Mouse (Mus musculus) thymus, postnatal 14 days (tissue): ENCODE measurements around the gene Nr2f6.

Experiments used
- DNase-seq: peaks from one replicate; pipeline ENCODE4 v3.0.0; 2021

Nr2f6 gene

DNA sequence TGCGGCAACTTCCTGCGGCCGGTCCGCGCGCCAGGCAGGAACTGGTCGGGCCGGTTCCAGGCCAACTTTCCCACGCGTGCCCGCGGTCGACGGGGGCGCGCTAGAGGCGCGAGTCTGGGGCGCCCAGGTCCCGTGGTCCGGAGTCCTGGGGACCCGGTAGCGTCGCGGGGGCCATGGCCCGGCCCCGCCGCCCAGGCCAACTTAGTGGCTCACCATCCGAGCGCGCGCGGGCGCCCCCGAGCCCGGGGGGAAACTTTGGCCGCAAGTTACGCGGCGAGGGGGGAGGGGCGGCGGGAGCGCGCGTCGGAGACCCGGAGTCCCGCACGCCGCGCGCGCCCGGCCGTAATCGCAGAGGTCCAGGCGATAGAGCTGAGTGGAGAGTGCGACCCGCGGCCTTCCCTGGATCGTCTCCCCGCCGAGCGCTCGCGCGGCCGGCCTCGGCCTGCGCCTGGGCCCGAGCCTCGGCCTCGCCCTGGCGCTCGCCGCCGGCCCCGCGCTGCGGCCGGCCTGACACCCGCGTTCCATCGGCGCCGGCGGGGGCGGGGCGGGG, at the start of gene Nr2f6:
Gene Nr2f6 (minus strand): TSS at position 540 of the 550 bp plus-strand sequence.
- peak; percentile 51 for DNase-seq

DNA sequence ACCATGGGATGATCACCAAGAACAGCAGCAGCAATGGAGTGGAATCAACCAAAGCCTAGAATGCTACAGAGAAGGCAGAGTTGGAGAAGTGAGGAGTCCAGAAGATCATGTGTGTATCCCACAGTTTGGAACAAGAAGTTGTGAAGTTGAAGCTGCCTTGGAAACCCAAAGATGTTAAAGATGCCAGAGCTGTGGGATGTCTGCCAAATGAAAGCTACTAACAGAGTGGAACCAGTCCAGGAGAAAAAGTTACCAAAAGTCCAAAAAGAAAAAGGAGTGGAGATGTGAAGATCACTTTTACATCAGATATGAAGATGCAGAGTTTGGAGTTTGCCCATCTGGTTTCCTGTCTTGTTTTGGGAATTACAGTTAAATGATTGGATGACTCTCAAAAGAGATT, 40.4 kb upstream of the Nr2f6 start:
- DNase-seq, result no peak

DNA sequence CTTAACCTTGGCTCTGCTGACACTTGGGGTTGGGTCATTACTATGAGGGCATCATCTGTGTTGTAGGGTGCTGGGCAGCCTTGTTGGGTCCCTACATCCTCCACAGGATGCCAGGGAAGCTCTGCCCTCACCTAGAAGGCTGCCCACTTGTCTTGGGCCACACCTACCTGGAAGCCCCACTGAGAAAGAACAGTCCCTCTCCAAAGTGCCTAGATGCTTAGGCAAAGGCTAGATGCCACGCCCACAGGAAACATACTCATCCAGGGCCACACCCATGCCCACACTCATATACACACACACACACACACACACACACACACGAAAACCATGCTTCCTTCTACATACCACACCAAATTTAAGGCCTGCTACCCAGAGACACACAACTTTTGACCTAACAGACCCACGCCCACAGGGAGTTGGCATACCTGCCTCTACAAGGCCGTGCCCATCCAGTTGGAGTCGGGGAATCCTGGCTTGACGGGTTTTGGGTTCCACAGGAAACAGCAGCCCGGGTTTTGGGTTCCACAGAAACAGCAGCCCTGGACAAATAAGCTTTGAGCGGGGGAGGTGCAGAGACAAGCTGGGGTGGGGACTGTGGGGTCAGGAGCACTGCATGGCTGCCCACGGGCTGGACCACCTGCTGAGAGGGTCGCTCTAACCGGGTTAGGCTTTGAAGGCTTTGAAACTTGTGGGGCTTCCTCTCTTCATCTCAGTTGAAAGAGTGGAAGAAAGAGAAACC, 29.9 kb upstream of the Nr2f6 start:
- peak; percentile 43 for DNase-seq

DNA sequence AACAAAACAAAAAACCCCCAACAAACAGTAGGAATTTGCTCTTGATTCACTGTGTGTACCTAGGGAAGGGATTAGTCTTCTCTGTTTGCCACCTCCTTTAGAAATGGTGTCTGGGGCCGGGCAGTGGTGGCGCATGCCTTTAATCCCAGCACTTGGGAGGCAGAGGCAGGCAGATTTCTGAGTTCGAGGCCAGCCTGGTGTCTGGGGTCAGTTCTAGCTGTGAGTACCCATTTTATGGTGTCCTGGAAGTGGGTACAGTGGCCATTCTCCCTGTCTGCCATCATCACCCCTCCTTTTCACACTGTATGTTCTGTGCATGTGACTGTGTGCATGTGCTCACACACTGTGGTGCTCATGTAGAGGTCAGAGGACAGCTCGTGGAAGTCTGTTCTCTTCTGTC, 26.5 kb upstream of the Nr2f6 start:
- DNase-seq, result no peak

DNA sequence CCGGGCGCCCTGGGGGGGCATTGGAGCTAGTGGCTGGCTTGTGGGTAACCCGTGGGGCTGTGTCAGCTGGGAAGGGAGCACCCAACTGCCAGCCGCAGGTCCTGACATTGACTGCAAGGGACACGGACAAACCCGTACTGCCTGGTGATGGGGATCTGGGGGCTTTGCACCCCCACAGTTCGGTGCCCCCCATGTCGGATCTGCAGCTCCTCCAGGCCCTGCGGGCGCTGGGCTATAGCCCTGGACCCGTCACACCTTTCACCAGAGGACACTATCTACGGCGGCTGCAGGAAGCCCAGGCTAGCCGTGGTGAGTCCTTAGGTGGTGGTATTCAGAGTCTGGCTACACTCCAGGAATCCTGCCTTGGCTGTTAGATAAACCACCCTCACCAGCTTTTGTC, 25.7 kb upstream of the Nr2f6 start:
- DNase-seq, result no peak

DNA sequence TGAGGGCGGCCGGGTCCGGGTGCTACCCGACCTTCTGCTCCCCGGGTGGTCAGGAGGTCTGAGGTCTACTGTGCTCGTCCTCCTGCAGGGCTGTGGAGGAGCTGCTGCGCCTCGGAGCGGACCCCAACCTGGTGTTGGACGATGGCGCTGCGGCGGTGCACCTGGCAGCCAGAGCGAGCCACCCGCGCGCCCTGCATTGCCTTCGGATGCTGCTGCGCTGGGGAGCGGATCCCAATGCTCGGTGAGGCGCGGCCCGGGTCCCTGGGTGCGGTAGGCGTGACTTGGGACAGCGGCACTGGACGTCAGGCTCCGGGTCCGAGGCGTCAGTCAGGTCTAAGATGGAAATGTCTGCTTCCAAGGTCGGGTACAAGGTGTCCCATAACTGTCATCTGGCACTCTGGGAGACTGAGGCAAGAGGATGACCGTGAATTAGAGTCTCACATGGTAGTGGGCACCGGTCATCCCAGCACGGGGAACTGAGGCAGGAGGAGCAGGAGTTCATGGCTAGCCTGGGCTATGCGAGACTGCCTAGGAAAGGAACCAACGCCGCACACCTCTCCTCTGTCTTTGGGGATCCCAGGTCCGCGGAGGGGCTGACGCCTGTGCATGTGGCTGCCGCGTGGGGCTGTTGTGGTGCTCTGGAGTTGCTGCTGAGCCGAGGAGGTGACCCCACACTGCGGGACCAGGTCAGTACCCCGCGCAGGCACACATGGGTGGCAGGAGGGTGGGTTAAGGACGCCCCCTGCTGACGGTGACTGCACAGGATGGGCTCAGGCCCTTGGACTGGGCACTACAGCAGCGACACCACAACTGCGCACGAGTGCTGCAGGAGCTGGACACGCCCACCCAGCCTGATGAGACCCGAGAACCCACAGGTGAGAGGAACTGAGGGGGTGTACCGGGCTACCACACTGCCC, 24.6 kb upstream of the Nr2f6 start:
- DNase-seq, result peak; percentile 71

DNA sequence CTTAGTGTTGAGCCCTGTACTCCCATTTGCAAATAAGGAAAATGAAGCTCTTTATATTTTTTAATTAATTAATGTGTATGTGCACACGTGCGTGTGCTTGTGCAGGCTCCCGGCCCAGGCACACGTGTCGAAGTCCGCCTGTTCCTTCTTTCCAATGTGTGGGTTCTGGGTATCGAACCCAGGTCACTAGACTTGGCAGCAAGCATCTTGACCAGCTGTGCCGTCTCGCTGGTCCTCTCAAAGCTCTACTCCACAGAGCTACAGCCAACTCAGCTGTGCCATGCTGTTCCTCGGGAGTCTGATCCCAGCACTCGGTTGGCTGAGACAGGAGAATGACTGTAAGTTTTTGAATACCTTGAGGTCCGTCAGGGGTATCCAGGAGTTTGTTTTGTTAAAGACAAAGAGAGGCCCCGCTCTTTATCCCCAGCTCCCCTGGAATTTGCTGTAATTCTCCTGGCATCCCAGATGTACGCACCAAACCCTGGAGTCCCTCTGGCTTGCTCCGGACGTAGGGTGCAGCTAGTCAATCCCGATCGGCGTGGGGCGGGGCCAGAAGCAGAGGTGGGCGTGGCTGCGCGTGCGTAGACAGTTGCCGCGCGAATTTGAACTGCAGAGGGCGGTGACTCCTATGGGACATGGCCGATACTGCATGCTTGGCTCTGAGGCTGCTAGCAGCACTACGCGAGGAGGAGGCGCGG, 23.8 kb upstream of the Nr2f6 start, which contains the start of gene Ankle1:
Gene Ankle1 (plus strand): TSS at position 610 of the 698 bp plus-strand sequence.
- DNase-seq, result peak; percentile 97

DNA sequence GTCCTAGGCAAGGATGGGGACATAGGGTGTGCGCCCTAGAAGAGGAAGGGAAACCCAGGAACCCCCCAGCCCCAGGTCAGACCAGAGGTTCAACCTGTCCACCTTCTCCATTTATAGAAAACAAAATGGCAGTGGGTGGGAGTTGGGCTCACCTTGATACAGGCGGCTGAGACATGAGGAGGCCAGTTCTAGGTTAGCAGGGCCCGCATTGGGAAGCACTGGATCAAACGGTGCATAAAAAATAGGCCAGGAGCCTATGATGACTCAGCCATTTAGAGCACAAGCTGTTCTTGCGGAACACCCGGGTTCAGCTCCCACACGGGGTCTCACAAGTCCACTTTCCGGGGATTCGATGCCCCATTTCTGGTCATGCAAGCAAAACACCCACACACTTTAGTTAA, 23.2 kb upstream of the Nr2f6 start:
- DNase-seq, result no peak

DNA sequence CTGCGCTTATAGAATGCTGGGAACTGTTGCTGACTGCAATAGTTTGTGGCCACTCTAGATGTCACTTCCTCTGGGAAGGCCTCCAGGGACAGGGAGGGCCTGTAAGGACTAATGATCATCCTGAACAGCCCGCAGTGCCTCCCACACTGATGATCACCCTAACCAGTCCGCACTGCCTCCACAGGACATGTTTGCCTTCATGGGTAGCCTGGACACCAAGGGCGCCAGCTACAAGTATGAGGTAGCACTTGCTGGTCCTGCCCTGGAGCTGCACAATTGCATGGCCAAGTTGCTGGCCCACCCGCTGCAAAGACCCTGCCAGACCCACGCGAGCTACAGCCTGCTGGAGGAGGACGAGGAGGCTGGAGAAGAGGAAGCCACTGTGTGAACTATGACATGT, 22.3 kb upstream of the Nr2f6 start:
- no peak for DNase-seq

DNA sequence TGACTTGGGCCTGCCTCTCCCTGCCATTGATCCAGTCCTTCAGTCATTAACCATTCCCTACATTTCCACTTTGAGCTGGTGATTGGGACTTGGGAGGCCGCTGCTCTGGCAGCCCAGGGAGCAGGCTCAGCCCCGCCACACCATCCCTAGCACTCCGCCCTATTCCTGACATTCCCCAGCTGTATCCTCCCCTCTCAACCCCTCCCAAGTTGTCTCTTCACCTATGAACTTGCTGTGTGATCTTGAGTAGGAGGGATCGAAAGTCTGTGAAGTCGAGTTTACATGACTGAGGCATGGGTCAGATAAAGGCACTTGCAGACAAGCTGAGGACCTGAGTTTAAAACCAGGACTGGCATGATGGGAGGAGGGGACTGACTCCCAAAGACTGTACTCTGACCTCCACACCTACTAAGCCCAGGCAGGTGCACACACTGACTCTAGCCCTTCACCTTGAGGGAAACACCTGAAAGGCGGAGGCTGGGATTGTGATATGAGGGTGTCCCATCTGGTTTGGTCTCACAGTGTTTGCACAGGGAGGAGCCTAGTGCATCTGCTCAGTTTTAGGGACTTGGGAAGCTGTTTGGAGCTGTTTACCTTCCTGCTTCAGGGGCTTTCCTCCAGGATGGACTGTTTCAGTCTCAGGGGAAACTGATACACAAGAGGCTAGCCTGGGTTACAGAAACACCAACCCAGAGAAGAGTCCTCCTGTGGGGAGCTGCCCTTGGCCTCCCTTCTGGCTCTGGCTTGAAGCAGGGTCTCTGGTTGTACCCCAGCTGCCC, 21.5 kb upstream of the Nr2f6 start:
- DNase-seq, result no peak

DNA sequence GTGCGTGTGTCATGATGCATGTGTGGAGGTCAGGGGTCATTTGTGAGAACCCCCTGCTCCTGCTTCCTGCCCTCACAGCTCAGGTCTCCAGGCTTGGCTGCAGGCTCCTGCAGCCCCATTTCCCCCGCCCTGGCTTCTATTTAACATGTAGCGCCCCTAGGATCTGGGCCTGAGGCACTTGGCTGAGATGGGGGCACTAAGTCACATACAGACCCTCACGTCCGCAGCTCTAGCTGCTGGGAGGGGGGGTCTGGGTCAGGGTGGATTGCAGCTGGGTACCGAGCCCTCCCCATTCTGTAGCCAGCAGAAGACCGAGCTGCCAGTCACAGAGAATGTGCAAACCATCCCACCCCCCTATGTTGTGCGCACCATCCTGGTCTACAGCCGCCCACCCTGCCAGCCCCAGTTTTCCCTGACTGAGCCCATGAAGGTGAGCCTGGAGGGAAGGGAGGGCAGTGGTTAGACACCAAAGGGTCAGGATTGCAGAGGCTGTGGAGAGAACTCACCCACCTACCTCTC, 20.7 kb upstream of the Nr2f6 start:
- no peak for DNase-seq

DNA sequence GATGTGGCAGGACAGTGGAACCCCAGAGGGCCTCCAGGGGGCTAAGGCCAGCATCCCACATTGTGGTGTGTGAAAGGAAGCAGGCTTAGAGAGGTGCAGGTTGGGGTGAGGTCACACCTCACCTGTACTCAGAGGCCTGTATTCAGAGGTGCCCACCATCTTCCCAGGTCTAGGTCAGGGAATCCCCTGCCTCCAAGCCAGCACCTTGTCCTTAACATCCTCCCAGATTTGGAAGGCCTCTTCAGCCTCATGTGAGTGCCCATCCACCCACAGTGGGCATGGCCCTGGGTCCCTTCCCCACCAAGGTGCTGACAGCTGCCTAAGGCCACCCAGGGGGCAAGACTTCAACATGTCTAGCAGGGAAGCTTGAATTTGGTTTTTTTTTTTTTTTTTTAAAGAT, 19.7 kb upstream of the Nr2f6 start:
- no peak for DNase-seq

DNA sequence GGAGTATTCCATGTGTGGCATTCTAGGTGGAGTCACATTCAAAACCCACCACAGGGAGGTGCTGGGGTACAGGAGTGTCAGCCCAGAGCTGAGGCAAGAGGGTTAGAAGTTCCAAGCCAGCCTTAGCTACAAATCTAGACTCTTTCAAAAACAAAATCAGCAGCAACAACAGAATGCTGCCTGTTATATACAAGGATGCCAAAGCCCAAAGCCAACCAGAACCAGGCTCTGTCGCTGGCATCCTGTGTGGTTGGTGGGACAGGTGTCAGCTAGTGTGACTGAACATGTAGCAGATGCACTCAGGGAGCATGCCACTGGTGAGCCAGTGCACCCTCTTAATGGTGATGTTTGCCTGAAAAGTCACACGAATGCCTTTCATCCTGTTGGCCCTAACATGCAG, 19.1 kb upstream of the Nr2f6 start:
- no peak for DNase-seq

DNA sequence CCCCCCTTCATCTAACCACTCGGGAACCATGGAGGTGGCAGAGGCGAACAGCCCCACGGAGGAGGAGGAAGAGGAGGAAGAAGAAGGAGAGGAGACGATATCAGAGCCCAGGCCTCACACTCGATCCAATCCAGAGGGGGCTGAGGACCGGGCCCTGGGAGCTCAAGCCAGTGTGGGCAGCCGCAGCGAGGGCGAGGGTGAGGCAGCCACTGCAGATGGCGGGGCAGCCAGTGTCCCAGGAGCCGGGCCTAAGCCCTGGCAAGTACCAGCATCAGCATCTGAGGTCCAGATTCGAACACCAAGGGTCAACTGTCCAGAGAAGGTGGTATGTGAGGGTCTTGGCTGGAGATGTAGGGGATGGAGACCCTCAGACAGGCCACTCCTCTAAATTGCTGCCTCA, 15.9 kb upstream of the Nr2f6 start:
- DNase-seq, result no peak

DNA sequence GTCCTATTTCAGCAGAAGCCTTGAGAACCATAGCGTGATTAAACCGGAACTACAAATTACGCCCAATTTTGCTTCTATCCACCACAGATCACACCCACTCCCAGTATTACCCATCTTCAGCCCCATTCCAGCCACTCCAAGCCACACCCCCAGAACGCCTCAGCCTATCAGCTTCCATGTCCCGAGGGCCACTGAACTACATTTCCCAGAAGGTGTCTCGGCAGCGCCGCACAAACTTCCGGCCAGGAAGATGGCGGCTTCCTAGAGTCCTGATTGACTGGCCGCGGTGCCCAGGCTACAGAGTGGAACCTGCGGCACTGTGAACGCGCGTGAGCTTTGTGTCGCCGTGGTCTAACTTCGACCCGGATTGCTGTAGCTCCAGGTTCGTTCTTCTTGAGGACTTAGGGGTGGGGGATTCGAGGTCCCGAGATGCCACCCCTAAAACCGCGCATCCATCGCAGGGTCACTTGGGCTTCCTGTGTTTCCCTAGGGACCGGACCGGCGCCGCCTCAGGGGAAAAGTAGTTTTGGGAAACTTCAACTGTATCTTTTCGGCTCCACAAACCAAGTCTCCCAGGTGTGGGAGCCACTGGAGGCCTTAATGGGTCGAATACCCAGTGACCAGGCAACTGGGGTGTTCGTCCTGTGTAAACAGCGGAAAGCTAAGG, 15.0 kb upstream of the Nr2f6 start, which contains the start of gene Babam1:
Gene Babam1 (plus strand): TSS at position 223 of the 667 bp plus-strand sequence.
- DNase-seq, result peak; percentile 91

DNA sequence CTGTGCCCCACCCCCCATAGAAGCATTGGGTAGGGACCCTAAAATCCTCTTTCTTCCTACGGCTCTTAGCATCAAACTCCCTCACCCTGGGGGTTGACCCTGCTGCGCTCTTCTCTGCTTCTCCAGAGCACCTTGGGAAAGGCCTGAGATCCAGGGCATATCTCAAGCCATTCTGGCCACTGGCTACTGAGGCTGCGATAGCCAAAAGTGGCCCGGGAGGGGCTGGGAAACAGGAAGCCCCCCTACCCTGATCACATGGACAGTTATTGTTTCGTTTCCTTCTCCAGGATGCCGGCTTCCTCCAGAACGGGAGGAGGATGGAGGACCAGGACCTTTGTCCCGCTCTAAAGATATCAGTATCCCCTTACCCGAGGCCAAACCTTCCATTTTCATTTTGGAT, 13.9 kb upstream of the Nr2f6 start, which contains the start of gene Ushbp1:
Gene Ushbp1 (minus strand): TSS at position 174 of the 400 bp plus-strand sequence.
- no peak for DNase-seq

DNA sequence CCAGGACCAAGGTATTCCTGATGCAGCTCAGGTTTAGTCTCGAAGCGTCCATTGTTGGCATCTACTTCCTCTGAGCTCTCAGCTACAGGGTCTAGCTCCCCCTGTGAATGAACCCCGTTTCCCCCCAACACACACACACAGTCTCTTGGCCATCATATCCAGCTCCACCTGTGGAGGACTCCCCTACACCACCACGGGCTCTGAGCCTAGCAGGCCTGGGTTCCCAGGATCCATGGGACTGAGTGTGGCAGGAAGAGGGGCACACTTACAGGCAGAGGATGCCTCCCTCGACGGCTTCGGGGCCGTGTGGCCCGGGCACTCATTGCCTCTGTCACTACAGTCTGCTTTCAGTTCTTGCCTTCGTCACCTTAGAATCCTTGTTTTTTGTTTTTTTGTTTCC, 13.3 kb upstream of the Nr2f6 start:
- DNase-seq, result no peak

DNA sequence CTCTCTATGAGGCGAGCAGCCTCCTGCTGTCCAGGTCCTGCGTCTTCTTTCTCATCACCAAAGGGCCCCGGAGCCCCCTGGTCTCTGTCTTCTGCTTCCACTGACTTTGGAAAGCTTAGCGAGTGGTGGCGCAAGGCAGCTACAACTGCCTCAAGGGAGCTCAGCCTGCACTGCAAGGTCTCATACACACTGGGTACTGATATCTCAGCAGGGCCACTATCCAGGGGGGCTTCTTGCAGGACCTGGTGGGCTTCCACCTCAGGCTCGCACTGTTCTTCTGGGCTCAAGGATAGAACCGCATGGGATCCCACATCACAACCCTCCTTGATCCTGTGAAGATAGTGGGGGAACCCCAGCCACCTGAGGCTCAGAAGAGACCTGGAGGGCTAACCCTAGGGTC, 12.7 kb upstream of the Nr2f6 start:
- no peak for DNase-seq

DNA sequence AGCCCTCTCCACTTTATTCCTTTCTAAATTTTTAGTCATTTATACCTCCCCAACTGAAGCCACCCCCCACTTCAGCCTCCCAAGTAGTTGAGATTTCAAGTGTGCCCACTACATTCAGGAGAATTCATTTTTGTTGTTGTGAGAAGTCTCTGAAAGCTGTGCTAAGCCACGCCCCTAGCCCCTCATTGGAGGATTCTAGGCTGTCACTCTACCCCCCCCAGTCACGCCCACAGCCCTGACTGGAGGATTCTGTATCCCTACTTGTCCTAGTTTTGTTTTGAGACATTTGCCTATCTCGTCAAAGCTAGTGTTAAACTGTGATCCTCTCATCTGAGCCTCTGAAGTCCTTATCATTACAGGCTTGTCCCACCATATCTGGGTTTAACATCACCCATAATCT, 11.1 kb upstream of the Nr2f6 start:
- peak; percentile 36 for DNase-seq

DNA sequence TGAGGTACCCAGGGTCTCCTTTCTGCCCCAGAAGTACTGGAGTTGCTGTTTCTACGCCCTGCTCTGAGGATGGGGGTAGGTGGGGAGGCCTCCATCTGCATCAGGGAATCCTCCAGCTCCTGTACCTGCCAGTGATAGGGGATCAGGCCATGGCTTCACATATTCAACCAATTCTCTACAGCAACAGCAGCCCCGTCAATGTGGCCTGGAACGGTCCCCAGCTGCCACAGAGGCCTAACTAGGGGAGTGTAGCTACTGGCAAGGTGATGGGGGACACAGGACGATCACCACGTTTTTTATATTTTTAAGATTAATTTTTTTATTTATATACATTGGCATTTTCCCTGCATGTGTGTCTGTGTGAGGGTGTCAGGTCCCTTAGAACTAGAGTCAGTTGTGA, 10.6 kb upstream of the Nr2f6 start:
- DNase-seq, result no peak

DNA sequence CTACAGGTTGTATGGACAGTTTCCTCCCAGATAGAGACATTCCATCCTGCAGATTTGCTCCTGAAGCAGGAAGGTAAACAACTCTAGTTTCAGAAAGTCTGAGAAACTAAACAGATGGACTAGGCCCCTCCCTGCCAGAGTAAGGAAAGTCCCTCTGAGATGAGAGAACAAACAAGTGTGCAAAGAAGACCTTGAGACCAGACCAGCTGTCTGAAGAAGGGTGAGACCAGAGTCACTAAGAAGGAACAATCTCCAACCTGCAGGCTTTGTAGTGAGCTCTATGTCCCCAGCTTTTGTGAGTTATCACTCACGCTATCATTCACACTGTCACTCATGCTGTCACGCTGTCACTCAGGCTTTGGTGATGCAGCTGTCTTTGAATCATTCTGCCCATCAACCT, 9.9 kb upstream of the Nr2f6 start:
- no peak for DNase-seq
